Mouse (Mus musculus): ENCODE data around the gene Ubqln1. TPM values are rescaled to one million over a fixed set of nuclear protein-coding genes. Genes with fewer than 3 reads are reported as not detected.
A peak's percentile ranks its signal among the peaks of the same experiment; 100 is the strongest.
"Not testable (repeated sequence)": the region's sequence is repeated elsewhere in the genome, so short reads cannot be mapped to it uniquely, and the experiment has no call there.

Gene Ubqln1
- polyA plus RNA-seq, 1 experiment from 2014 or later, result 132 TPM

DNA sequence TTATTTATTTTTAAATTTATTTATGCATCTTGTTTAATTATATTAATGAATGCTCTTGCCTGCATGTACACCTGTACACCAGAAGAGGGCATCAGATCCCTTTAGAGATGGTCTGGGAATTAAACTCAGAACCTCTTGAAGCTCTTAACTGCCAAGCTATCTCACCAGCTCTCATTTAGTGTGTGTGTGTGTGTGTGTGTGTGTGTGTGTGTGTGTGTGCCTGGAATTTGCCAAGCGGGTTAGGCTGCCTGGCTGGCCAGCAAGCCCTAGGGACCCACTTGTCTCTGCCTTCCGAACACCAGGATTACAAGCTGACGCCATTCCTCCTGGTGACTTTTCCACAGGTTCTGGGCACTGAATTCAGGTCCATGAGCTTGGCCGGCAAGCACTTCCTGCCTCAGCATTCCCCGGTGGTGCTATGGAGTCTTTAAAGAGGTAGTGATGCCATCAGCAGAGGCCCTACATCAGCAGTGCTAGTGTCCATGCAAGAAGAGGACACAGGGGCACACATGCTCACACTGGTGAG lies 66.4 kb downstream of the Ubqln1 start:
- Histone ChIP-seq H3K27ac (no peak overlapping the region), H3K4me3 (replicated peaks) (peak overlapping the region; percentile 40), H3K27me3 (0 out of 2 replicates have a peak, but pooled peaks cover 3% of the 10 kb centered on the region), H3K9me3 (no peaks in the 10 kb centered on the region), H3K36me3 (no peaks in the 10 kb centered on the region), H3K4me1 (replicated peaks) (peaks cover 7% of the 10 kb centered on the region; the same call in 1 of the 2 replicates), H3K9ac (replicated peaks) (no peak overlapping the region), H3K4me2 (replicated peaks) (peak overlapping the region; percentile 60)
- 0 out of 2 replicates have a peak, but pooled peaks have one; percentile 65 for ATAC-seq
- WGBS, result 44% methylated on average over 5 of the region's 5 CpGs

- Histone ChIP-seq H3K4me3 (replicated peaks) (peak overlapping the region; percentile 40), H3K4me2 (replicated peaks) (peak overlapping the region; percentile 60), H3K4me1 (replicated peaks) (peaks cover 7% of the 10 kb centered on the region; the same call in 1 of the 2 replicates), H3K27ac (0 out of 2 replicates have a peak overlapping the region, but pooled peaks have one; percentile 0), H3K9me3 (no peaks in the 10 kb centered on the region), H3K36me3 (no peaks in the 10 kb centered on the region), H3K9ac (replicated peaks) (peak overlapping the region; percentile 51), H3K27me3 (0 out of 2 replicates have a peak, but pooled peaks cover 3% of the 10 kb centered on the region)
- WGBS, result under 1% methylated on average over 17 of the region's 17 CpGs
- ATAC-seq, result peak; percentile 94
These were observed 67.1 kb downstream of the Ubqln1 start for GRCm38 (mm10) chr13:58148256-58148831.

DNA sequence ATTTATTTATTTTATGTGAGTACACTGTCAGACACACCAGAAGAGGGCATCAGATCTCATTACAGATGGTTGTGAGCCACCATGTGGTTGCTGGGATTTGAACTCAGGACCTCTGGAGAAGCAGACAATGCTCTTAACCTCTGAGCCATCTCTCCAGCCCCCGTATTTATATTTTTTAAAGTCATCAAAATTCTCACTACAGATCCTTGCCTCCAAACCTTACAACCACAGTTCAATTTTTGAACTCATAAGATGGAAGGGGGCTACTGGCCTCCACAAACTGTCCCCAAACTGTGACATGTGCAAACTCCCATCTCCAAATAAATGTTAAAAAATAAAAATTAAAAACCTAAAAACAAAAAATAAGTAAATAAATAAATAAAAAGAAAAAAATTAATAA lies 67.7 kb downstream of the Ubqln1 start:
- peaks cover 7% of the 10 kb centered on the region; the same call in 1 of the 2 replicates for H3K4me1 ChIP-seq (replicated peaks)
- no peak overlapping the region for H3K4me2 ChIP-seq (replicated peaks)
- no peak for ATAC-seq
- H3K9ac ChIP-seq (replicated peaks), result no peak overlapping the region
- H3K4me3 ChIP-seq (replicated peaks), result no peak overlapping the region
- H3K9me3 ChIP-seq, result no peaks in the 10 kb centered on the region
- 77% methylated on average over 1 of the region's 1 CpGs for WGBS
- H3K27me3 ChIP-seq, result 0 out of 2 replicates have a peak, but pooled peaks cover 3% of the 10 kb centered on the region
- H3K27ac ChIP-seq, result no peak overlapping the region
- no peaks in the 10 kb centered on the region for H3K36me3 ChIP-seq

DNA sequence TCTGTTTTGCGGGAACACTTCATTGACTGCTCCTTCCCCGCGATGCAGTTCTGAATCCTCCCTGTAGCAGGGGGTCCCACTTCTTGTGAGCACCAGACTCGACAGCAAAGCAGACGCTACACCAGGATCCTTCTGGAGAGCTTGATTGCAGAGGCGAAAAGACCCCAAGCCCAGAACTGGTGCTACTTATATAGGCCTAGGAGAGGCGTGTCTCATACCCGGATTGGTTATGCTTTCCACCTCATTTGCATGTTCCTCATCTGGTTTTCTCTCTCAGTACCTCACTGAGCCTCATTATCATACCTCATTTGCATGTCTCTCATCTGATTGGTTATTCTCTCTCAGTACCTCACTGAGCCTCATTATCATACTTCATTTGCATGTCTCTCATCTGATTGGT lies 68.8 kb downstream of the Ubqln1 start:
- not testable (repeated sequence) for H3K4me2 ChIP-seq (replicated peaks); ATAC-seq

DNA sequence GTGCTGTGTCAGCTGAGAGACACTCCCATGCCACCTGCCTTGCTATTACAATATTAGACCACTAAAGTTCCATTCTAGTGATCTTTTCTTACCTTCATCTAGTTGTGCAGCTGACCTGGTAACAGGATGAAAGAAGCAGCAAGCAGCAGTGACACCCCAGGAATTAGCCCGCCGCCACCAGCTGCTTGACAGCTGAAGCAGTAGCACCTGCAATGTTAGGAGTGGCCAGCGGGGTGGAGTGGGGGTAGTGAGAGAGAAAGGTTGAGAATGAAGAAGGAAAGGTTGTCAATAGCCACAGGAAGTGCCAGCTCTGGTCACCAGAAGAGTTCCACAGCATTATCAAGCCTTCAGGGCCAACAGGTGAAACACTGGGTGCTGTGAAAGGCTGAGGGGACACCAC lies 83.8 kb downstream of the Ubqln1 start:
- no peak for ATAC-seq
- Histone ChIP-seq H3K4me2 (replicated peaks) (no peak overlapping the region), H3K4me1 (replicated peaks) (peaks cover 9% of the 10 kb centered on the region), H3K27me3 (no peaks in the 10 kb centered on the region), H3K27ac (no peak overlapping the region), H3K9me3 (no peaks in the 10 kb centered on the region; the same call in 1 of the 2 replicates), H3K9ac (replicated peaks) (no peak overlapping the region), H3K4me3 (replicated peaks) (no peak overlapping the region), H3K36me3 (no peaks in the 10 kb centered on the region)
- 57% methylated on average over 3 of the region's 3 CpGs for WGBS

More for the DNA sequence above, 68.8 kb downstream of the Ubqln1 start:
- H3K9ac ChIP-seq (replicated peaks); H3K27ac ChIP-seq; H3K27me3 ChIP-seq; H3K4me1 ChIP-seq (replicated peaks); H3K4me3 ChIP-seq (replicated peaks); H3K36me3 ChIP-seq; H3K9me3 ChIP-seq: not testable (repeated sequence)
- WGBS, result 97% methylated on average over 8 of the region's 8 CpGs

GRCm38 (mm10) chr13:58129687-58130246 lies 85.7 kb downstream of the Ubqln1 start:
- H3K36me3 ChIP-seq, result no peaks in the 10 kb centered on the region
- H3K9ac ChIP-seq (replicated peaks), result peak overlapping the region; percentile 99
- 43% methylated on average over 4 of the region's 4 CpGs for WGBS
- peaks cover 26% of the 10 kb centered on the region for H3K4me1 ChIP-seq (replicated peaks)
- H3K9me3 ChIP-seq, result no peaks in the 10 kb centered on the region
- H3K27ac ChIP-seq, result peak overlapping the region; percentile 100
- peak overlapping the region; percentile 65 for H3K4me2 ChIP-seq (replicated peaks)
- peak overlapping the region; percentile 99 for H3K4me3 ChIP-seq (replicated peaks)
- ATAC-seq, result 0 out of 2 replicates have a peak, but pooled peaks have one; percentile 1
- H3K27me3 ChIP-seq, result no peaks in the 10 kb centered on the region

DNA sequence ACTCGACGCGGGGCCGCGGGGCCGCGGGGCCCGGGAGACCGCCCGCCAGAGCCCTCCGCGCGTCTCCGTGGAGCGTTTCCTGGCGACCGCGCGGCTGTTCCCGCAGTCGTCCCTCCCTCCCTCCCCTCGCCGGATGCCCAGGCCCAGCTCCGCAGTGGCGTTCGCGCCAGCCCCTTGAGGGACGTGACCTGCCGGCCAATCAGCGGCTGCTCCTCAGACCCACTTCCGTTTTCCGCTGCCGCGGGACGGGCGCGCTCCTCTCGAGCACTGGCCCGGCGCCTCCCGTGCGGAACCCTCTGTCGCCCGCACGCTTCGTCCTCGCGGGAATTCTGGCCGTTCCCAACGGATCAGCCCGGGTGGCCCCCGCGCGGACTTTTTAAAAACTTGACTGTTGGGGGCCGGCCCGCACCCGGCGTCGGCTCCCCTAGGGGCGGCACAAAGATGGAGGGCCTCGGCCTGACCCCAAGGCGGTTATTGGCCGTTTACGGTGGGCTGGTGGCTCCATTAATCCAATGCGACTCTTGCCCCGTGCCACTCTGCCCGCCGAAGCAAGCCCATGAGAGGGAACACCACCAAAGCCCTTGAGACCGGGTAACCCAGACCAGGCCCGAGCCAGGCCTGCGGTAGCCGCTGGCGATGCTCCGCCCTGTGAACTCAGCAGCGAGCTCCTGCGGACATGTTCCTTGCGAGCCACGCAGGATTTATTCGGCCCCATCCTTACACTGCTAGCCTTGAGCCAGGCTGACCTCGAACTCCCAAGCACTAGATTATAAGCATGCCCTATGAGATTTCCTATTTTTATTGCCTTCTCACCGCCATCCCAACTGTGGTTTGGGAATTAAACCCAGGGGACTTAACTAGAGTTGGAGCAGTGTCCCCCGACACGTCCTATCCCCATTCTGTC lies 86.4 kb downstream of the Ubqln1 start:
- Histone ChIP-seq H3K36me3 (no peaks in the 10 kb centered on the region), H3K27me3 (no peaks in the 10 kb centered on the region), H3K4me1 (replicated peaks) (peaks cover 34% of the 10 kb centered on the region), H3K4me3 (replicated peaks) (peak overlapping the region; percentile 99), H3K4me2 (replicated peaks) (peak overlapping the region; percentile 65), H3K9ac (replicated peaks) (peak overlapping the region; percentile 99), H3K9me3 (no peaks in the 10 kb centered on the region), H3K27ac (peak overlapping the region; percentile 100)
- under 1% methylated on average over 75 of the region's 83 CpGs for WGBS
- peak; percentile 98 for ATAC-seq

GRCm38 (mm10) chr13:58128396-58128767 lies 87.1 kb downstream of the Ubqln1 start, which contains the start of gene Hnrnpa0:
TSS of gene Hnrnpa0 (minus strand) at chr13:58128556.
- Histone ChIP-seq H3K9ac (replicated peaks) (peak within 1 kb of the TSS; percentile 99), H3K4me3 (replicated peaks) (peak within 1 kb of the TSS; percentile 99), H3K27me3 (no peaks in the 10 kb centered on the region), H3K36me3 (no peaks in the 10 kb centered on the region), H3K4me2 (replicated peaks) (peak within 1 kb of the TSS; percentile 86), H3K9me3 (no peaks in the 10 kb centered on the region), H3K27ac (peak within 1 kb of the TSS; percentile 100), H3K4me1 (replicated peaks) (peaks cover 40% of the 10 kb centered on the region)
- ATAC-seq, result peak; percentile 94
- 2% methylated on average over 29 of the region's 62 CpGs for WGBS

DNA sequence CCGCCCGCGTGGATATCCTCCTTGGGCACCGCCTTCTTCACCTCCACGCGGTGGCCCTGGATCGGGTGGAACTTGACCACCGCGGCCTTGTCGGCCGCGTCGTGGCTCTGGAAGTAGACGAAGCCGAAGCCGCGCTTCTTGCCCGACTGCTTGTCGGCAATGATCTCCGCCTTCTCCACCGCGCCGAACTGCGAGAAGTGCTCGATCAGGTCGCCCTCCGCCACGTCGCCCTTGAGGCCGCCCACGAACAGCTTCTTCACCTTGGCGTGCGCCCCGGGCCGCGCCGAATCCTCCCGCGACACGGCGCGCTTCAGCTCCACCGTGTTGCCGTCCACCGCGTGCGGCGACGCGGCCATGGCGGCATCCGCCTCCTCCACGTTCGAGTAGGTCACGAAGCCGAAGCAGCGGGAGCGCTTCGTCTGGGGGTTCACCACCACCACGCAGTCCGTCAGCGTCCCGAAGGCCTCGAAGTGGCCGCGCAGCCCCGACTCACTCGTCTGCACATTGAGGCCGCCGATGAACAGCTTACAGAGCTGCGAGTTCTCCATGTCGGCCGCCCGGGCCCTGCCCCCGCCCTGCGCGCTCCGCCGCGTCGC lies 87.6 kb downstream of the Ubqln1 start:
- Histone ChIP-seq H3K4me2 (replicated peaks) (peak overlapping the region; percentile 86), H3K27me3 (no peaks in the 10 kb centered on the region), H3K27ac (peak overlapping the region; percentile 100), H3K4me3 (replicated peaks) (peak overlapping the region; percentile 99), H3K36me3 (no peaks in the 10 kb centered on the region), H3K4me1 (replicated peaks) (peaks cover 42% of the 10 kb centered on the region), H3K9me3 (no peaks in the 10 kb centered on the region), H3K9ac (replicated peaks) (peak overlapping the region; percentile 99)
- under 1% methylated on average over 71 of the region's 81 CpGs for WGBS
- ATAC-seq, result peak; percentile 60

- peak overlapping the region; percentile 86 for H3K4me2 ChIP-seq (replicated peaks)
- ATAC-seq, result no peak
- peak overlapping the region; percentile 100 for H3K27ac ChIP-seq
- no peaks in the 10 kb centered on the region for H3K27me3 ChIP-seq
- no peaks in the 10 kb centered on the region for H3K36me3 ChIP-seq
- peaks cover 42% of the 10 kb centered on the region for H3K4me1 ChIP-seq (replicated peaks)
- H3K4me3 ChIP-seq (replicated peaks), result peak overlapping the region; percentile 99
- under 1% methylated on average over 66 of the region's 92 CpGs for WGBS
- no peaks in the 10 kb centered on the region for H3K9me3 ChIP-seq
- peak overlapping the region; percentile 99 for H3K9ac ChIP-seq (replicated peaks)
These were observed 88.3 kb downstream of the Ubqln1 start for GRCm38 (mm10) chr13:58126862-58127765.

All from midbrain, embryonic 13.5 days (tissue).